Mouse (Mus musculus) neural tube, embryonic 10.5 days (tissue): ENCODE data around the gene Ret.

Source experiments
- DNase-seq: peaks from one replicate; pipeline ENCODE4 v3.0.0-alpha.2; 2017; ENCODE audit warnings: low spot score; ENCODE audit errors: extremely low spot score

Ret gene

GRCm38 (mm10) chr6:118111810-118112209 lies 85.7 kb downstream of the Ret start:
- no peak for DNase-seq
